Mouse (Mus musculus): ENCODE data around the gene Mettl22. TPM values are rescaled to one million over a fixed set of nuclear protein-coding genes. Genes with fewer than 3 reads are reported as not detected.

Gene Mettl22
- polyA plus RNA-seq, 1 experiment from 2014 or later, result 30.0 TPM

GRCm38 (mm10) chr16:8491743-8492490 is 21.3 kb downstream of the Mettl22 start:
- Histone ChIP-seq H3K27me3 (ENCODE audit: control insufficient read depth, insufficient read depth, low read length) (no peaks in the 10 kb centered on the region), H3K27ac (ENCODE audit: low read depth, low read length) (peak overlapping the region; percentile 50; the same call in 1 of the 2 replicates), H3K9ac (ENCODE audit: low read length) (no peak overlapping the region), H3K4me2 (ENCODE audit: low read depth) (no peak overlapping the region), H3K4me3 (ENCODE audit: low read depth, low read length) (no peak overlapping the region), H3K36me3 (ENCODE audit: control insufficient read depth, insufficient read depth, low read length) (no peaks in the 10 kb centered on the region), H3K9me3 (ENCODE audit: control insufficient read depth, low read length) (no peaks in the 10 kb centered on the region), H3K4me1 (ENCODE audit: control insufficient read depth, insufficient read depth, low read length) (peaks cover 4% of the 10 kb centered on the region; the same call in 1 of the 2 replicates)
- DNase-seq (ENCODE audit: low spot score) (peak; percentile 38), ATAC-seq (ENCODE audit: insufficient read depth, low FRiP score, low TSS enrichment) (peak; percentile 71; the same call in 1 of the 2 replicates)
- WGBS, result 22% methylated on average over 13 of the region's 13 CpGs

DNA sequence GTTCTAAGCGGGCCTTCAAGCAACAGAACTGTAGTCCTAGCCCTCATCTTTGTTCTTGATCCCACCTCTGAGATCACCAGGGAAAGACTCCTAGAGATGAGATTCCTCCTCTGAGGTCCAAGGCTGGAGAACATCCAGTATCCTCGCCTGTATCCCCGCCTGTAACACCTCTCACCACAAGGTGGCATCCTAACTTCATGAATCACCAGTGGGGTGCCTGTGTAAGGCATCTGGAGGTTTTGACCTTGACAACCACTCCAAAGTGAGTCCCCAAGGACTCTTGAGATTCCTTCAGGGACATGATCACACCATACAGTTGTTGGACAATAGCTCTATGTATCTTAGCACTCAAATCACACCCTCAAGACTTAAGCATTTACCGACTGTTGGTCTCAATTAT is 23.7 kb downstream of the Mettl22 start:
- DNase-seq (ENCODE audit: low spot score) (peak; percentile 70), ATAC-seq (ENCODE audit: insufficient read depth, low FRiP score, low TSS enrichment) (0 out of 2 replicates have a peak, but pooled peaks have one; percentile 36)
- Histone ChIP-seq H3K4me3 (ENCODE audit: low read depth, low read length) (no peak overlapping the region), H3K9ac (ENCODE audit: low read length) (no peak overlapping the region), H3K4me1 (ENCODE audit: control insufficient read depth, insufficient read depth, low read length) (peaks cover 4% of the 10 kb centered on the region; the same call in 1 of the 2 replicates), H3K36me3 (ENCODE audit: control insufficient read depth, insufficient read depth, low read length) (no peaks in the 10 kb centered on the region), H3K27ac (ENCODE audit: low read depth, low read length) (no peak overlapping the region), H3K4me2 (ENCODE audit: low read depth) (no peak overlapping the region), H3K27me3 (ENCODE audit: control insufficient read depth, insufficient read depth, low read length) (no peaks in the 10 kb centered on the region), H3K9me3 (ENCODE audit: control insufficient read depth, low read length) (no peaks in the 10 kb centered on the region)
- WGBS, result 22% methylated on average over 4 of the region's 4 CpGs

- H3K4me1 ChIP-seq (ENCODE audit: control insufficient read depth, insufficient read depth, low read length), result peaks cover 4% of the 10 kb centered on the region; the same call in 1 of the 2 replicates
- no peaks in the 10 kb centered on the region for H3K36me3 ChIP-seq (ENCODE audit: control insufficient read depth, insufficient read depth, low read length)
- H3K4me3 ChIP-seq (ENCODE audit: low read depth, low read length), result no peak overlapping the region
- no peak overlapping the region for H3K27ac ChIP-seq (ENCODE audit: low read depth, low read length)
- DNase-seq (ENCODE audit: low spot score), result no peak
- H3K9me3 ChIP-seq (ENCODE audit: control insufficient read depth, low read length), result no peaks in the 10 kb centered on the region
- WGBS, result 77% methylated on average over 2 of the region's 2 CpGs
- no peak for ATAC-seq (ENCODE audit: insufficient read depth, low FRiP score, low TSS enrichment)
- H3K9ac ChIP-seq (ENCODE audit: low read length), result no peak overlapping the region
- H3K27me3 ChIP-seq (ENCODE audit: control insufficient read depth, insufficient read depth, low read length), result no peaks in the 10 kb centered on the region
- H3K4me2 ChIP-seq (ENCODE audit: low read depth), result no peak overlapping the region
Observed at GRCm38 (mm10) chr16:8496967-8497366, 26.4 kb downstream of the Mettl22 start.

DNA sequence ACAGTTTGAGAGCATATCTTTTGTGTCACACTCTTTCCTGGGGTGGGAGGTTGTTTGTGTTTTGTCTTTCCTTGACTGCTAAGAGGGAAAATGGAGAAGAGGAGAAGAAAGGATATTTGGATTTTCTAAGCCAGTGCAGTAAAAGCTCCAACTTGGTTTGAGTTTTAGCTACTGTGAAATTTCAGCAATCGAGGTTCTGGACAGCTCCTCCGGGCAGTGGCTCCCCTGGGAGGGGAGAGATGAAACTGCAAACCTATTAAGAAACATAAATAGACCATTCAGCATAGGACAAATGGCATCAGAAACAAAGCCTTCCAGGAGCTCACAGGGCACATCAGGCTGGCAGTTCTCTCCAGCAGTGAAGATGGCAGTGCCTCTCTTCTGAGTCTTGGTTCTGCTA is 33.7 kb downstream of the Mettl22 start:
- H3K4me1 ChIP-seq (ENCODE audit: control insufficient read depth, insufficient read depth, low read length), result no peaks in the 10 kb centered on the region
- no peak overlapping the region for H3K4me2 ChIP-seq (ENCODE audit: low read depth)
- no peak overlapping the region for H3K27ac ChIP-seq (ENCODE audit: low read depth, low read length)
- H3K9me3 ChIP-seq (ENCODE audit: control insufficient read depth, low read length), result no peaks in the 10 kb centered on the region
- H3K27me3 ChIP-seq (ENCODE audit: control insufficient read depth, insufficient read depth, low read length), result no peaks in the 10 kb centered on the region
- no peak for DNase-seq (ENCODE audit: low spot score)
- WGBS, result 57% methylated on average over 2 of the region's 2 CpGs
- H3K36me3 ChIP-seq (ENCODE audit: control insufficient read depth, insufficient read depth, low read length), result no peaks in the 10 kb centered on the region
- no peak for ATAC-seq (ENCODE audit: insufficient read depth, low FRiP score, low TSS enrichment)
- no peak overlapping the region for H3K4me3 ChIP-seq (ENCODE audit: low read depth, low read length)
- no peak overlapping the region for H3K9ac ChIP-seq (ENCODE audit: low read length)

DNA sequence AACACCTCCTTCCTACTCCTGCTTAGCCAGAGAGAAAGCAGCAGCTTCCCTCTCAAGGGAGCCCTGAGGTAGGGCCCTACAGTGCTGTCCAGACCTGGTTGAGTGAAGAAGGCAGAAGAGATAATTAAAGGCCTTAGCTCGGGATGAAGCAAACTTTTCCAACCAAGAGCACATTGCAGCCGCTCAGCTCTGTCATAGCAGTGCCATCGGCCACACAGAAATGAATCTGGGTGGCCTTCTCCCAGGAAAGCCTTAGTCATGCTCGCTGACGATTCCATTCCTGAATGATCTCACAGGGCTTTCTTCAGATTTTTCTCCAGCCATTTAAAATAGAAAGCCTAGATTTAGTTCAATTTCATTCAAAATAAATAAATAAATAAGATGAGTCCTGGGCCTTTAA is 39.3 kb downstream of the Mettl22 start:
- H3K27ac ChIP-seq (ENCODE audit: low read depth, low read length), result no peak overlapping the region
- no peaks in the 10 kb centered on the region for H3K9me3 ChIP-seq (ENCODE audit: control insufficient read depth, low read length)
- DNase-seq (ENCODE audit: low spot score) (no peak), ATAC-seq (ENCODE audit: insufficient read depth, low FRiP score, low TSS enrichment) (no peak)
- no peaks in the 10 kb centered on the region for H3K36me3 ChIP-seq (ENCODE audit: control insufficient read depth, insufficient read depth, low read length)
- H3K9ac ChIP-seq (ENCODE audit: low read length), result no peak overlapping the region
- H3K4me1 ChIP-seq (ENCODE audit: control insufficient read depth, insufficient read depth, low read length), result peaks cover 5% of the 10 kb centered on the region; the same call in 1 of the 2 replicates
- H3K4me3 ChIP-seq (ENCODE audit: low read depth, low read length), result no peak overlapping the region
- no peak overlapping the region for H3K4me2 ChIP-seq (ENCODE audit: low read depth)
- H3K27me3 ChIP-seq (ENCODE audit: control insufficient read depth, insufficient read depth, low read length), result peaks cover 3% of the 10 kb centered on the region; the same call in 1 of the 2 replicates
- WGBS, result 68% methylated on average over 5 of the region's 5 CpGs

DNA sequence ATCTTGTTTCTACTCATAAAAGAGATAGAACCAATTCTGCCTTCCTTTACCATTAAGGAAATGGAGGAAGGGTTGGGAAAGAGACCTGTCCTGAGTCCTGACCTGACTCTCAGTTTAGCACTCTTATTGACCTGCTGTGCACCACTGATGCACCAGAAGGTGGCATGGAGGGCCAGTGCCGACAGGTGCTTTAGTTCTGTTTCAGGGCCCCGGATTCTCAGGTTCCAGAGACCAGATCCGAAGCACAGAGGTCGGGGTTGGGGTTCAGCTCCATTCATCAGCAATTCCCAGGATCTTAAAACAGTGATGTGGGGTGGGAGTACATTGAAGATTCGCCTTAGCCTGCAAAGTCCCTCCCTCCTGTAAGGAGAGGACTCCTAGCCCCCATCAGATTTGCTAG is 42.2 kb downstream of the Mettl22 start:
- H3K4me3 ChIP-seq (ENCODE audit: low read depth, low read length), result peak overlapping the region; percentile 48; the same call in 1 of the 2 replicates
- ATAC-seq (ENCODE audit: insufficient read depth, low FRiP score, low TSS enrichment) (no peak; the same call in 1 of the 2 replicates), DNase-seq (ENCODE audit: low spot score) (no peak)
- 4% methylated on average over 5 of the region's 5 CpGs for WGBS
- H3K4me1 ChIP-seq (ENCODE audit: control insufficient read depth, insufficient read depth, low read length), result peaks cover 5% of the 10 kb centered on the region; the same call in 1 of the 2 replicates
- peaks cover 4% of the 10 kb centered on the region; the same call in 1 of the 2 replicates for H3K27me3 ChIP-seq (ENCODE audit: control insufficient read depth, insufficient read depth, low read length)
- H3K27ac ChIP-seq (ENCODE audit: low read depth, low read length), result no peak overlapping the region
- peak overlapping the region; percentile 74 for H3K4me2 ChIP-seq (ENCODE audit: low read depth)
- H3K9me3 ChIP-seq (ENCODE audit: control insufficient read depth, low read length), result no peaks in the 10 kb centered on the region
- no peaks in the 10 kb centered on the region for H3K36me3 ChIP-seq (ENCODE audit: control insufficient read depth, insufficient read depth, low read length)
- H3K9ac ChIP-seq (ENCODE audit: low read length), result peak overlapping the region; percentile 14; the same call in 1 of the 2 replicates

DNA sequence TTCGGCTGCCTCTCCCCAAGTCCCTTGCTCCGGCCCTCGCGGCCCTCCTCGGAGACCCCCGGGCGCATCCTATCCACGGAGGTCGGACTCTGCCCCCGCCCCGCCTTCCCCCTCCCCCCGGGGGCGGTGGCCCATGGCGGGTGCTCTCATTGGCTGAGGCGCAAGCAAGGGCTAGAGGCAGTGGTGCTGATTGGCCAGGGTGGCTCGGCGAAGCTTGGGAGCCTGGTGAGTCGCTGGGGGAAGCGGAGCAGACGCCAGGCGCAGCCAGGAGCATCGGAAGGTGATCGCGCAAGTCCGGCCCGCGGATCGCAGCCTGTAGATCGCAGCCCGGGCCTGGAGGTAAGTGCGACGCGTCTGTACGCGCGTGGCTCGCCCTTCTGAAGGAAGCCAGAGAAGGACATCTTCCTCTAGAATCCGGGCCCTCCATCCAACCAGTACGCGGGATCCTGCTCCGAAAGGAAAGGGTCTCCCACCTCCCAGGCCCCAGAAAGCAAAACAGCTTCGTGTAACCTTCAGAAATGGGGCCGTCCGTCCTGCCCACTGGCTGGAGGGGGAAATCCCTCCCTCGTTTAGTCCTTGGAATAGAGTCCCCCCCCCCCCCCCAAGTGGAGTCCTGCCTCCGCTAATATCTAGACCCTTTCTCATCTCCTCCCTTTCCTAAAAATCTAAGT is 42.8 kb downstream of the Mettl22 start, which contains the start of gene Abat:
Abat (plus strand) TSS at position 194 of the 671 bp plus-strand sequence.
- peak; percentile 100 for ATAC-seq (ENCODE audit: insufficient read depth, low FRiP score, low TSS enrichment)
- peak; percentile 97 for DNase-seq (ENCODE audit: low spot score)
- H3K4me3 ChIP-seq (ENCODE audit: low read depth, low read length), result peak within 1 kb of the TSS; percentile 48
- no peaks in the 10 kb centered on the region for H3K9me3 ChIP-seq (ENCODE audit: control insufficient read depth, low read length)
- peaks cover 5% of the 10 kb centered on the region; the same call in 1 of the 2 replicates for H3K4me1 ChIP-seq (ENCODE audit: control insufficient read depth, insufficient read depth, low read length)
- H3K27me3 ChIP-seq (ENCODE audit: control insufficient read depth, insufficient read depth, low read length), result peaks cover 4% of the 10 kb centered on the region; the same call in 1 of the 2 replicates
- peak within 1 kb of the TSS; percentile 74 for H3K4me2 ChIP-seq (ENCODE audit: low read depth)
- WGBS, result under 1% methylated on average over 41 of the region's 46 CpGs
- no peaks in the 10 kb centered on the region for H3K36me3 ChIP-seq (ENCODE audit: control insufficient read depth, insufficient read depth, low read length)
- H3K27ac ChIP-seq (ENCODE audit: low read depth, low read length), result no peak within 1 kb of the TSS
- H3K9ac ChIP-seq (ENCODE audit: low read length), result peak within 1 kb of the TSS; percentile 60

DNA sequence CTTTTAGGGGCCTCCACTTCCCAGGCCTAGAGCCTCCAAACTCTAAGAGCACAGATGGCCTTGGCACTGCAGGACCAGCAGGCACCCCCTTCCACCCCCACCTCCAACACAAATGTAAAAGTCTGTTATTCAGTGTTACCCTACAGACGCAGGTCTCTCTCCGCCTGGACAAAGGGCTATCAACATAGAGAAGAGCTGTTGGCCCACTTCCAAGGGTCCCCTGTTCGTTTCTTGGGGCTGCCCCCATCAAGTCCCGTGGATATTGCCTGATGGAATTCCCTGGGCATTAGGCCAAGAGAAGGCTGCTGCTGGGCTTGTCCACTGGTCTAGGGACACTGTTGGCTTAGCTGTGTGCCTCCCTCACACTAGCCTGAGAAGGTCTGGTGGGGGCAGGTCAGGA is 43.6 kb downstream of the Mettl22 start:
- peak overlapping the region; percentile 60; the same call in 1 of the 2 replicates for H3K9ac ChIP-seq (ENCODE audit: low read length)
- DNase-seq (ENCODE audit: low spot score), result no peak
- H3K4me3 ChIP-seq (ENCODE audit: low read depth, low read length), result peak overlapping the region; percentile 48
- H3K9me3 ChIP-seq (ENCODE audit: control insufficient read depth, low read length), result no peaks in the 10 kb centered on the region
- peaks cover 4% of the 10 kb centered on the region; the same call in 1 of the 2 replicates for H3K27me3 ChIP-seq (ENCODE audit: control insufficient read depth, insufficient read depth, low read length)
- no peaks in the 10 kb centered on the region for H3K36me3 ChIP-seq (ENCODE audit: control insufficient read depth, insufficient read depth, low read length)
- whole genome bisulfite sequencing, result 45% methylated on average over 4 of the region's 4 CpGs
- no peak for ATAC-seq (ENCODE audit: insufficient read depth, low FRiP score, low TSS enrichment)
- H3K4me2 ChIP-seq (ENCODE audit: low read depth), result peak overlapping the region; percentile 74
- no peak overlapping the region for H3K27ac ChIP-seq (ENCODE audit: low read depth, low read length)
- peaks cover 5% of the 10 kb centered on the region; the same call in 1 of the 2 replicates for H3K4me1 ChIP-seq (ENCODE audit: control insufficient read depth, insufficient read depth, low read length)

Measured in neural tube, embryonic 11.5 days (tissue).